Mouse (Mus musculus) heart, adult 8-10 months (tissue): Measurements from ENCODE around the gene BC035044. TPM values are rescaled to one million over a fixed set of nuclear protein-coding genes. Genes with fewer than 3 reads are reported as not detected.
"Not testable (repeated sequence)": the region's sequence is repeated elsewhere in the genome, so short reads cannot be mapped to it uniquely, and the experiment has no call there.

ENCODE experiments used
- DNase-seq: peaks from one replicate; pipeline ENCODE4 v3.0.0; 2022; ENCODE audit warnings: low spot score
- total RNA-seq, 4 experiments: library from RNA; stranded (reverse); gene quantifications; 2 replicates each; pipeline ENCODE4 v1.2.4; 2022

Gene BC035044
- under 1 TPM; 0.22 to 0.38 (median 0.25) TPM for total RNA-seq

DNA sequence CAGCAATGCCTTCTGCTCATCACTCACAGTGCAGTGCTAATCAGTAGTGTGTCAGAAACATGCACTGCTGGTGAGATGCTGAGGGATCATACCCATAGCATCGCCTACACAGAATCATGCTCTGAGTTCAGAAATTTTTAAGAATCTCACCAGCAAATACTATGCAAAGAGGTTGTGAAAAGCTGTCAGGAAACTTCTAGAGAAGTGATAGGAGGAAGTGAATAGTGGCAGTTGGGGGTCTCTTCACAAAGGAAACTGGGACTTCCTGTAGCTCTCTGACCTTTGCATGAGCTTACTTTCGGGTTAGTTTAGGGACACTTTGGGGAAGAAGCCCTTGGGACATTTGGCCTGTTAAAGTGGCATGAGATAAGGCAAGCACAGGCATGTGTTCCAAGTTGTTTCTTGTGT, at the start of gene BC035044:
TSS of gene BC035044 (minus strand) at position 179 of the 408 bp plus-strand sequence.
- no peak for DNase-seq

DNA sequence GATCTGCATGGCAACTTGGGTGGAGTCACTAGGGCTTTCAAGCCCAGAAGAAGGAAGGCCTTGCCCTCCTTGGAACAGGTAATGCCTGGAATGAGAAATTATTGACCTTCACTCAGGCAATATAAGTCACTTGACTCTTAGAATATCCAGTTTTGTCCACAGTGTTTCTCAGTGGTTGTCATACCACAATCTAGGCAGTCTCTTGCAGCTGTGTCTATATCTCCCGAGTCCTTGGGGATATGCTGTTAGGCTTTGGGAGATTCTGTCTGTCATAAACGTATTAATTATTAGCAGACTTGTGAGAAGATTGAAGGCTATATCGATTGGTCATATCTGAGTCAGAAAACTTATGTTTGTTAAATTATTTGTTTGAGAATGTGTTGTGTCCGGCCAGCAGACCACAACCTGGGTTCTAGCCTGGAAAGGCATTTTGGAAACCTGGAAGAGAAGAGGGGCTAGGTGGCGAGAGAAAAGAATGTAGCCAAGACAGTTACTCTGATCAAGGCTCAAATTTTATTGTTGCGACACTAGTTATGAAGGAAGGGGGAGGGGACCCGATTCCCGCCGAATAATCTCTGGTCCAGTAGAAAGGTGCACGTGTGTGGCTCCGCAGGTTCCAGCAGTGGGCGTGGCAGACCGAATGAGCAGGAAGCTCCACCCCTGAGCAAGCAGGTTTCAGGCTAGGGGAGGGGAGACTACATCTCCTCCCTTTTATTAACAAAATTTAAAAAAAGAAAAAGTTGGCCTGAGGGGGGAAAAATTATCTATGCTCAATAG, 45.2 kb upstream of the BC035044 start:
- DNase-seq, result not testable (repeated sequence)

DNA sequence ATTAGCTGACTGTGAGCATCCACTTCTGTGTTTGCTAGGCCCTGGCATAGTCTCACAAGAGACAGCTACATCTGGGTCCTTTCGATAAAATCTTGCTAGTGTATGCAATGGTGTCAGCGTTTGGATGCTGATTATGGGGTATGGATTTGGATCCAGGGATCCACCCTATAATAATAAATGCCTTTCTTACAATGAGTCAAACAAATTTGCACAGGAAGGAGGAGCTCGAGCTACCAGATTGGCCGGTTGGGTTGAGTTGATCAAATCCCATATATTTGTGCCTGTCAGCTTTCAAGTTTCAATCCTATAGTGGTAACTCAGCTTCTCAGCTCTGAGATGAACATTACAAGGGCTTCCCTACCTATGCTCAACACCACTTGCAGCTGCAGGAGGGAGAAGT, 43.2 kb upstream of the BC035044 start, which contains the start of gene Clec2g:
TSS of gene Clec2g (plus strand) at position 301 of the 400 bp plus-strand sequence.
- not testable (repeated sequence) for DNase-seq

DNA sequence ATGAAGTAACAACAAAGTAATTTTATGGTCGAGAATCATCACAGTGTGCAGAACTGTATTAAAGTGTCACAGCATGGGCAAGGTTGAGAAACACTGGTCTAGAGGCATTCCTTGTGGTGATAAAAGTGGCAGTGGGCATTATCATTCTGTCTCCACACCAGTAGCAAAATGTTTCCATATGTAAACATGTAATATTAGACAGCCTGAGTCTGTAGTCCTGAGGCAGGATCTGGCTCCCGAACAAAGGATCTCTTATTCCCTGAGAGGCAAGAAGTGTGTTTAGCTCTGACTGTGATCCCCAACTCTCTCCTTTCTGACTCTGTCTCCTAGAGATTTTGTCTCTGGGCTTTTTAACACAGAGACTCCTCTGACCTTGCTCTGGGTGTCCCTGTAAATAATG, 42.1 kb upstream of the BC035044 start:
- DNase-seq, result no peak

DNA sequence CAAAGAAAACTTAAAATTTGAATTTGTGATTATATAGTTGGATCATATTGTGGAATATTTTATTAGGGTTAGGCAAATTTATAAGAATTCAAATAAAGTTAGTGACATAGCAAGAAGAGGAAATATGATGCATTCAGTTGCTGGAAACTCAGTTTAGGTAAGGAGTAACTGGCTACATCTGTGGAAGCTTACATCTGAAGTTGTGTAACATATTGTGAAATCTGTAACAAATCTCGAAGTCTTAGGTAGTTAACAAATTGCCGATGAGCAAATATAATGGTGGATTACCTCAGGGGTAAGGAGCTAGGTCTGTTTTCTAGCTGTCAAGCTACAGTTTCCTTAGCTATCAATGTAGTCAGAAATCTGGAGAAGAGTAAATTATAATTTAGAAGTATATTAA, 26.4 kb upstream of the BC035044 start:
- DNase-seq, result no peak

DNA sequence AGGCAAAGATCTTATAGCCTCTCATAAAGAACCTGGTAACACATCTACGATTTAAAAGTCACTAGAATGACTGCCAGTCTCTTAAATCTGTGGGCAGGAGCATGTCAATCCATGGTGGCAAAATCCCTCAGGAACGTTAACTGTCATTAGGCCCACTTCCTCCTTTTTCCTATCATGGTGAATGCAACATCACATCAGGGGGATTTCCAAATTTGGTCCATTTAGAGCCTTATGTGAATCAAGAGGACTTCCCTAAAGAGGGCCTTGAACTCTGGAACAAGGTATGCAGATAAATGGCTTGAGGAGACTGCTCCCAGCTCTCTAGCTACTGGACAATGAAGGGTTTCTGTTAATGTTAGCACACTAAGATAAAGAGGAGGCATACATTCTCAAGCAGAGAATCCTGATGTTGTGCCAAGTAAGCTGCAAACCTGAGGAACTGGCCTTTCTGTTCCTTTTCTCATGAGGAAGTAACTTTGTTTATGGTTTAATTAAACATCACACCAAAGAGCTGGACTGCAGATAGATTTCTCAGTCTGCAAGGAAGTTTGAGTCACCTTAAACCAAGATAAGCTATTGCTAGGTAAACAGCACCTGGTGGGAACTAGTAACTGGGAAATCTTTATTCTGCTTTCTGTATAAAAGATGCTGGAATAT, 22.8 kb upstream of the BC035044 start:
- no peak for DNase-seq

DNA sequence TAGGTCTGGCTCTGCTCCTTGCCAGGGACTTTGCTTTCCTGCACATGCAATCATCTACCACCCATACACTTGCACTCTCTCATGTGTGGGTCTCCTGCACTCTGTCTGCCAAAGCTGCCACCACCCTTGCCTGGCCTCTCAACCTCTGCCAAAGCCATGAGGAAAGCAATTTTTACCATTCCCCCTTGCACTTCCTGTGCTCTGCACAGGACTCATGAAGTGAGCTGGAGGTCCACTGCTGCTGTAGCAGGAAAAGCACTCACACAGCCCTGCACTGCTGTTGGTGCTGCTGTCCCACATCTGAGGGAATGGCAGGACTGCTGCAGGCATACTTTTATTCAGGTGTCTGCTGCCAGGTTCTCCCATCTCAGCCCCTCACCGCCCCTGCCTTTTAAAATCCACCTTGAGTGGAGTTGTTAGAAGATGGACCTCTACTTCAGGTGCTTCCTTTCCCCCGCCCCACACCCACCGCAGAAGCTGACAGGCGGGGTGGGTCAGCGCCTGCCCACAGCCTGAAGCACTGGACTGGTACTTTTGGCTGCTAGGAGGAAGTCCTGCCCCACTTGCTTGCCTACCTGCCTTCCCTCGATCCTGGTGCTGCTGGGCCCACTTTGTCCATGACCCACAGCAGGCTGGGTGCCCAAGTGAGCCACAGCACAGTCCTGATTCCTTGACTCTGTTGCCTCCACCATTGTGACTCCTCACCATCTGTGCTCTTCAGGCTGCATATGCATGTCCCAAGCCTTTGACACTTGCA, 10.0 kb upstream of the BC035044 start:
- not testable (repeated sequence) for DNase-seq

DNA sequence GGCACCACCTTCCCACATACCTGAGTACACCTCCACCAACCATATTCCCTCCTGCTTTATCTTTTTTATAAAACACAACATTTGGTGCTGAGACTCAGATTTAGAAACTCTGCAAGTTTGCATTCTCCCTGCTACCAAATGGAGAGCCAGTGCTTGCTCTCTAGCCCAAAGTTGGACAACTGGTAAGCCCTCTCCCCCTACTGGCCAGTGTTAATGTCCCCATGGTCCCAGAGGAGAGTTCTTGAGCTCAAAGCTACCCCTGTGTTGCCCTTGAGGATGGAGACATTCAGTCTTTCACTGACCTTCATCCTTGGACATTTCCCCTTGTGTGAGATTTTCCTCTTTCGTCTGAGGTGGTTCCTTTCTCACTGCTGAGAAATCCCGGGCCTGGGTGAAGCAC, 9.1 kb upstream of the BC035044 start:
- DNase-seq, result no peak

DNA sequence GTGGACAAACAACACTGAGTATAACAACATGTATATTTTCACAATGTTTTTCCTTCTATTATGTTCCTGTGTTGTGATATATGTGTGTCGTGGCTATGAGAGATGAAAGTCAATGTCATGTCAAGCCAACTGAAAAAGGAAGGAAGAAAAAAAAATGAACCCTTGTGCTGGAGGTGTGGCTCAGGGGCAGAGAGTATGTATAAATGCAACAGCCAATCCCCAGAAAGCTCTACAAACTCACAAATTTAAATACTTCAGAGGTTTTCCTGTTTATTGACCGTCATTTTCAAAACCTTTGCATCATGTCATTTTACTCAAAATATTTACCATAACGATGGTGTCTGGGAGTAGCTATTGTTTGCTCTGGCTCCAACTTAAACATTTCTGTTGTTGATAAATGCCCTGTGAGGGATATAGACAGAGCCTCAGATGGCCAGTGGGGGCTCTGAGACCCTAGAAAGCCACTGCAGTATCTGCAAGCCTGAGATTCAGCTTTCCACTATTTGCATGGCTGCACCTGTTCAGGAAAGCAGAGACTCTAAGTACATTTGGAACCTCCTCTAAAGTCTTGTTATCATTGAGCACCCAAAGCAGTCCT, 4.6 kb upstream of the BC035044 start:
- no peak for DNase-seq

DNA sequence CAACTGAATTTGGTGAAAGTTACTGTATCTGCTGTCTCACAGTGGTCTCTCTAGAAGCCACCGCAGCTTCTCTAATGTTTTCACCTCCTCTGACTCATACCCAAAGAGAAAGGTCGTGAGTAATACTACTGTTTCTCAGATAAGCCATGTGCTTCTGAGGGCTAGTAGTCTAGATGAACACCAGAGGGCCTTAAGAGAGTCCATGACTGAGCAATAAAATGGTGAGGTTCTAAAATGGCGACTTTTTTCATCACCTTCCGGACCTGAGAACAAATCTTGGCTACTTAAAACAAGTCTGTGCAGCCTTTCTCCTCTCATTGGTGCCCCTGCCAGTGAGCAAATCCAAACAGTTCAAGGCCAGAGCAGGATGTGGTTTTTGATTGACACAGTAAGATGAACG, 2.1 kb downstream of the BC035044 start:
- no peak for DNase-seq

DNA sequence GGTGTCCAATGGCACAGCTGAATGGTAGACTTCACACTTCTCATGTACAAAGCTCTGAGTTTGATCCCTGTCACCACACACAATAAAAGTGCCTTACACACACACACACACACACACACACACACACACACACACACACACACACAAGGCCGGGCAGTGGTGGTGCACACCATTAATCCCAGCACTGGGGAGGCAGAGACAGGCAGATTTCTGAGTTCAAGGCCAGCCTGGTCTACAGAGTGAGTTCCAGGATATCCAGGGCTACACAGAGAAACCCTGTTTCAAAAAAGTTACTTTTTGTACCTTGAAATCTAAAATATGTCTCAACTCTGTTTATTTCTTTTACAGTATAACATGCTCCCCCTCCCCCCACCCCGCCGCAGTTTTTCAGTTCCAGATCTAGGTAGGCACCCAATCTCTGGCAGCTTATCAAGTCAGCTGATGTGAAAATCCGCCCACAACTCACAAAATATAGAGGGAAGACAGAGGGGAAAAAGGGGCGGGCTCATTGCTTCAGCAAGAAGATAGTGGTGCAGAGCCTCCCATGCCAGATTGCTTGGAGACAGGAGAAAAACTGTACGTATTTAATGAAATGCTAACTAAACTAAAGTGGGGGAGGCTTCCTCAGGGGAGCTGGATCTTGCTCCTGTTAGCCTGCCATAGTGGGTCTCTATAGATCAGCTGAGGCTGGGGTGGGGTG, 3.7 kb downstream of the BC035044 start, which contains the start of gene Clec2i:
TSS of gene Clec2i (plus strand) at position 498 of the 700 bp plus-strand sequence.
- not testable (repeated sequence) for DNase-seq

DNA sequence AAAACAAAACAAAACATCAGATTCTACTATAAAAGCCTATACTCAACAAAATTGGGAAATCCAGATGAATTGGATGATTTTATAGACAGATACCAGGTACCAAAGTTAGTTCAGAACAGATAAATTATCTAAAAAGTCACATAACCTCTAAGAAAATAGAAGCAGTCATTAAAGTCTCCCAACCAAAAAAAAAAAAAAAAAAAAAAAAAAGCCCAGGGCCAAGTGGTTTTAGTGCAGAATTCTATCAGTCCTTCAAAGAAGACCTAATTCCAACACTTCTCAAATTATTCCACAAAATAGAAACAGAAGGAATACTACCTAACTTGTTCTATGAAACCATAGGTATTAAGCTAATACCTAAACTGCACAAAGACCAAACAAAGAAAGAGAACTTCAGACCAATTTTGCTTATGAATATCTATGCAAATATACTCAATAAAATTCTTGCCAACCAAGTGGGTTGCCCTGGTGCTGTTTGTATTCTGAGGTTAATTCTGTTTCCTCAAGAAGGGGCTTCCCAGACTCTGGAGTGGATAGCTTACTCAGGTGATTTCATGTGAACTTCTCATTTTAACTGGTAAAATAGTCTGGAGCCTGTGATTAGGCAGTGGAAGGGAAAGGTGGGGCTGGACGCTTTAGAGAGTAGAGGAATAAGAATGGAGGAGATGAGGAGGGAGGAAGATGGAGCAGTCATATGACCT, 18.9 kb downstream of the BC035044 start:
- DNase-seq, result no peak

DNA sequence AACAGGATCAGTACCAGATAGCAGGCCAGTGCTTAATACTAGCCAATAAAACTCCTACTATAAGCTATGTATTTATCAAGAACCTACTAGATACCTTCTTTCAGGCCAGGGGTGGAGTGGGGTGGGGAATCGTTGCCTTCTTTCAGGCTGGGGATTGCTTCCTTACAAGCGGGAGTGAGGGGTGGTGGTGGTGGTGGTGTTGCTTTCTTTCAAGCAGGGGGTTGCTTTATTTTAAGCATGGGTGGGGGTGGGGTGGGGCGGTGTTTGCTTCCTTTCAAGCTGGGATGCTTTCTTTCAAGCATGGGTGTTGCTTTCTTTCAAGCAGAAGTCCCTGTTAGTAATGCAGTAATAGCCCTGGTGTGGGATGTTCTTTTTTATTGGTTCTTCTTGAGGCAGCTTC, 22.1 kb downstream of the BC035044 start:
- DNase-seq, result no peak

DNA sequence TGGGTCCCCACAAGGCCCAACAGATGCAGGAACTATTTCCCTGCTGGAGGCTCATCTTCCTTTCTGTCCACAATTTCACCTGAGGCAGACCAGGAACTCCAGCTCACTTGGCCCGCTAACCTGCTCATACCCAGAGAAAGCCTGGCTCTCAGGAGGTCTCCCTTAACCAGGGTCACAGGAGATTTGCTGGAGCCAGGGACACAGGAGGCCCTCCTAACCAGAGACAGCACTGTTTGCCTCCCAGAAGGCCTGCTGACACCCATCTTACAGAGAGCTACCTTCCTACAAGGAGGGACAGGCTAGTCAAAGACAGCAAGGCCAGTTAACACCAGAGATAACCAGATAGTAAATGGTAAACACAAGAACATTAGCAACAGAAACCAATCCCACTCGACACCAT, 33.0 kb downstream of the BC035044 start:
- DNase-seq, result no peak

DNA sequence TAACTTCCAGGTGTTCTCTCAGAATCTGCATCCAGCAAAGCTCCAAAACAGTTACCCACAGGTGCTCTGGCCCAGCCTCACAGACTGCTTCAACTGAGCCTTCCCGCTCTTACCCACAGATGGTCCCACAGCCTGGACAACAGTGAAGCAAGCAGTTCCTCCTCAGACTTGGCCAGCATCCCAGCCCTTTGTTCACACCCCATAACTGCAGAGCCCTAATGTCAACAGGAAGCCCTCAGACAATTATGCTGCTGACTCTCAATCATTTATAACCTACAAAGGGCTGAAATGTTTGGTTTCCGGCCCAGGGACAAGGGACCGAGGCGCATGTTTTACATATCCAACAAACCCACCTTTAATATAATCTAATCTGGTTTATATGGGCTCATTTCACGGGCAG, 34.7 kb downstream of the BC035044 start:
- peak; percentile 92 for DNase-seq

DNA sequence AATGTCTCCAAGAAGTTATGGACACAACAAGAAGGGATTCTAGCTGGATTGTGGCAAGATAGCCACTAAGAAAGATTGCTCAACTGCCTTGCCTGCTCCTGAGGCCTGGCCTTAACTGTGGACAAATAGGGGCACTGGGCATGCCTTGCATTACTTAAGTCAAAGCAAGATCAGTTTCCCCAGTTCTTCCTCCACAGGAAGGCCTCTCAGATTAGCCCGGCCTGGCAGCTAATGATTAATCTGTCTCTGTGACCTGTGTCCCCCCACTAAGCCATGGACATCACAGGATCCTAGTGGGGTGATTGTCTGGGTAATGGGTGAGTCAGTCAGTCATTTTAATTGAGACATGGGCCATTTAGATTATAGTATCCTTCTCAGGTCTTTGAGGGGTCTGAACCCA, 35.4 kb downstream of the BC035044 start:
- DNase-seq, result no peak

DNA sequence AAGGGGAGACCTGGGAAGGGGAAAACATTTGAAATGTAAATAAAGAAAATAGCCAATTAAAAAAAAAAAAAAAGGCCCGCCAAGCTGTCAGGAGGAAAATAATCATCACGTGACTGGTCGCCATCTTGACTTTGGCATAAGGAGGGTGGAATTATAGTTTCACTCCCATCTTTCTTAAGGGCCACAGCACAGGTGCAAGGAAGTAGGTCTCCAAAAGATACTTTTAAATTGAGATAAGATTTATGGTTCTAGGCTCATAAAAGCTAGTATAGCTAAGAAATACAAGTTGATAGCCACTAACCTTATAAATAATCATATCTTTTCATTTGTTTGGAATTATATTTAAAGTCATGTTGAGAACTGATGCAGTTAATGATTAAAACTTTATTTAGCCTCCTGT, 36.0 kb downstream of the BC035044 start:
- no peak for DNase-seq

DNA sequence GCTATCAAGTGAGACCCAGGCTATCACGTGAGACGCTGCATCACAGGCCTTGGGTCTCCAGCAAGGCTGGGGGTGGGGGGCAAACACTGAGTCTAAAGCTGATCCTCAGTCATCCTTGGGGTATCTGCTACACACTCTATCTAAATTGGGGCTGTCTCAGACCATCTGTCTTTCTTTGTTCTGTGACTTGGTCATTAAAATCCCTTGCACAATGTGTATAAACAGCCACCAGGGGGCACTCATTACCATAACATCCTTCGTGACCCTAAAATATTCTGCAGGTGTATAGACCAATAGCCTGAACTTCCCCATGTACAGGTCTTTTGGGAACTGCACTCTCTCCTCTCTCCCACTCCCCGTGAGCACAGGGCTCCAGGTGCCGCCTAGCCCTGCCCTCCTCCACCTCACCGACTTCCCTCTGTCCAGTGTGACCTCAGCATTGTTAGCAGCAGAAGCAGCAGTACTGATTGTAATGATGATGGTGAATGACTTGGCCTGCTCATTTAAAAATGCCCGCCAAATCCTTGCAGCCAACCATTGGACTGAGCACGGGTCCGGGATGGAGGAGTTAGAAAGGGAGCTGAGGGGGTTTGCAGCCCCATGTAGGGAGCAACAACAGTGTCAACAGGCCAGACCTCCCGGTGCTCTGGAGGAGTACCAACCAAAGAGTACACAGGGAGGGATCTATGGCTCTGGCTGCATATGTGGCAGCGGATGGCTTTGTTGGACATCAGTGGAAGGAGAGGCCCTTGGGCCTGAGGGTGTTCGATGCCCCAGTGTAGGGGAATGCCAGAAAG, 36.7 kb downstream of the BC035044 start:
- DNase-seq, result peak; percentile 70

DNA sequence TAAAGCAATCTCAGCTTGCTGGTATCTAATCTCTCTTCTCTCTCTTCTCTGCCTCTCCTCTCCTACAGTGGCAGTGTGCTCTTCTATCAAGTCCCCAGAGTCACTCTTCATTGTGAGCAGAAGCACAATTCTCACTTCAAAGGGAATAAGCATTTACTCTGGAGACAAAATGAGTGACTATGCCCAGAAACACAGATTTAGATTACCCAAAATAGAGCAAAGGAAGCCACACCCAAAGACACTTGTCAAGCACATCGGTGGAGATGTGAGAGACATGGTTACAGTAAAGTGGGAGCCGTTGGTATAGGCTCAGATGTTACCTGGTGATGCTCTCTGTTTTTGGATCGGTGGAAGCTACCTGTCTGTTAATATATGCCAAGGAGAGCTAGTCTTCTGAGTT, 38.2 kb downstream of the BC035044 start:
- no peak for DNase-seq

DNA sequence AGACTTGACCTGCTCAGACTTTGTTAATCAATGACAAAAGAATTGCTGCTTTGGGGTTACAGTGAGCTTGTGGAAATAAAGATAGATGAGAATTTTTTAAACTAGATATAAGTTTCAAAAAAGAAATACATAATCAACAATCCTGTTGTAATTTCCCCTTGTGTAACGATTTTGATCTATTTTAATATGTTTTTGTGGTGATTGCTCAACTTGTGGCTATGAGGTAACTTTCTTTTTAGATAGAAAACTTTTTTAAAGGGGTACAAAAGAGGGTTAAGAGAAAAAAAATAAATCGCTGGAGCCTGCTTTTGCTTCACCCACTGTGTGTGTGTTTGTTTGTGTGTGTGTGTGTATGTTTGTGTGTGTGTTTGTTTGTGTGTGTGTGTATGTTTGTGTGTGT, 39.8 kb downstream of the BC035044 start:
- no peak for DNase-seq
